Mouse (Mus musculus) myocyte (in vitro differentiated cells): ENCODE results near the gene Lrrc75a.

Experiments used
- CEBPB ChIP-seq: IDR thresholded peaks from 2 replicates; pipeline ENCODE4 v1.6.1; 2011; ENCODE audit warnings: mild to moderate bottlenecking, moderate library complexity; ENCODE audit not compliant: poor library complexity, insufficient read depth, severe bottlenecking
- E2F4 ChIP-seq: IDR thresholded peaks from one replicate; pipeline ENCODE4 v1.6.1; 2011; ENCODE audit warnings: mild to moderate bottlenecking, control low read depth, moderate library complexity; ENCODE audit not compliant: insufficient read depth
- MAX ChIP-seq: IDR thresholded peaks from one replicate; pipeline ENCODE4 v1.6.1; 2011; ENCODE audit warnings: low read depth, mild to moderate bottlenecking, control low read depth
- MYOD1 ChIP-seq, 3 experiments: IDR thresholded peaks; one replicate each; pipeline ENCODE4 v1.6.1; 2011; ENCODE audit warnings: control low read depth in 2 of 3, low read depth in 2 of 3, mild to moderate bottlenecking in 2 of 3, moderate library complexity in 1 of 3; ENCODE audit not compliant: insufficient read length in 2 of 3, control insufficient read depth in 1 of 3
- MYOG ChIP-seq, 3 experiments: IDR thresholded peaks; one replicate each; pipeline ENCODE4 v1.6.1; 2011; ENCODE audit warnings: control low read depth in 2 of 3, low read depth in 2 of 3, mild to moderate bottlenecking in 2 of 3; ENCODE audit not compliant: insufficient read length in 2 of 3, control insufficient read depth in 1 of 3, insufficient read depth in 1 of 3
- POLR2A ChIP-seq: IDR thresholded peaks from one replicate; pipeline ENCODE4 v1.6.1; 2011; ENCODE audit warnings: low read depth, mild to moderate bottlenecking, control low read depth, moderate library complexity; ENCODE audit not compliant: insufficient read length
- POLR2AphosphoS2 ChIP-seq: IDR thresholded peaks from one replicate; pipeline ENCODE4 v1.6.1; 2011; ENCODE audit warnings: low read depth, control low read depth; ENCODE audit not compliant: insufficient read length
- TCF12 ChIP-seq: IDR thresholded peaks from one replicate; pipeline ENCODE4 v1.6.1; 2011; ENCODE audit warnings: mild to moderate bottlenecking, control low read depth; ENCODE audit not compliant: poor library complexity, insufficient read depth, severe bottlenecking
- TCF3 ChIP-seq: IDR thresholded peaks from one replicate; pipeline ENCODE4 v1.6.1; 2011; ENCODE audit warnings: low read depth, control low read depth; ENCODE audit not compliant: insufficient read length
- USF1 ChIP-seq: IDR thresholded peaks from one replicate; pipeline ENCODE4 v1.6.1; 2011; ENCODE audit warnings: low read depth, mild to moderate bottlenecking, control low read depth, moderate library complexity

- TF ChIP-seq POLR2AphosphoS2 = no peak
- TF ChIP-seq CEBPB = no peak
- TF ChIP-seq E2F4 = no peak
- no peak for TF ChIP-seq POLR2A
- TF ChIP-seq MYOD1 (IDR thresholded peaks at IDR 0.05; ENCODE audit: control insufficient read depth in 1 of 3, insufficient read length in 2 of 3, low read depth in 2 of 3) = no peak
- peak; percentile 74 for TF ChIP-seq USF1
- no peak for TF ChIP-seq MAX
- TF ChIP-seq TCF12 = no peak
- TF ChIP-seq TCF3 = no peak
- no peak for TF ChIP-seq MYOG (IDR thresholded peaks at IDR 0.05; ENCODE audit: control insufficient read depth in 1 of 3, insufficient read depth in 1 of 3, insufficient read length in 2 of 3, low read depth in 2 of 3)
These were observed 89.2 kb downstream of the Lrrc75a start for GRCm38 (mm10) chr11:62558961-62559646.
